Mouse (Mus musculus): ENCODE measurements around the gene Gpr141. TPM values are rescaled to one million over a fixed set of nuclear protein-coding genes. Genes with fewer than 3 reads are reported as not detected.
A peak's percentile ranks its signal among the peaks of the same experiment; 100 is the strongest.

Gene Gpr141
- total RNA-seq, 2 experiments from 2014 or later: not detected

DNA sequence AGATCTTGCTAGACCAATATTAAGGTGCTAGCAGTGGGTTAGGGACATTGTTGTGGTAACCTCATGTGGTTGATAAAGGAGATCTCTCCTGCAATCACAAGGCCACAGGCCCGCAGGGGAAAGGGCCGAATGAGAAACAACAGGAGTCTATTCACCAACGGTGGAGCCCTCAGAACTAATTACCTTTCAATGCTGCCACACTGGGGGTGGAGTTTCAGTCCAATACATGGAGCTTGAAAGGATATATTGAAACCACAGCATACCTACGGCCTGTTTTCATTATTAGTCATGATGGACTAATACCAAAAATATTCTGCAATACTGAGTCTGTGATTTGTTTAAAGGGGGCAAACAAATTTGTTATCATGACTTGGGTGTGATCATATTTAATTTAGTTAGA lies 120.3 kb downstream of the Gpr141 start:
- H3K4me3 ChIP-seq: no peak overlapping the region
- H3K27ac ChIP-seq: no peak overlapping the region
- intact Hi-C loops (cut with DNase I): no loop called here
- no peak for DNase-seq (ENCODE audit: extremely low spot score in 1 of 2, low spot score in 2 of 2)
- no peak for TF ChIP-seq CTCF (IDR thresholded peaks at IDR 0.05)

GRCm38 (mm10) chr13:19701443-19702078 lies 122.5 kb downstream of the Gpr141 start:
- no peak overlapping the region for H3K27ac ChIP-seq
- intact Hi-C loops (cut with DNase I): no loop called here
- H3K4me3 ChIP-seq: peak overlapping the region; percentile 13; the same call in 1 of the 2 replicates
- peak; percentile 52 to 59 for DNase-seq (ENCODE audit: extremely low spot score in 1 of 2, low spot score in 2 of 2)
- no peak for TF ChIP-seq CTCF (IDR thresholded peaks at IDR 0.05)

DNA sequence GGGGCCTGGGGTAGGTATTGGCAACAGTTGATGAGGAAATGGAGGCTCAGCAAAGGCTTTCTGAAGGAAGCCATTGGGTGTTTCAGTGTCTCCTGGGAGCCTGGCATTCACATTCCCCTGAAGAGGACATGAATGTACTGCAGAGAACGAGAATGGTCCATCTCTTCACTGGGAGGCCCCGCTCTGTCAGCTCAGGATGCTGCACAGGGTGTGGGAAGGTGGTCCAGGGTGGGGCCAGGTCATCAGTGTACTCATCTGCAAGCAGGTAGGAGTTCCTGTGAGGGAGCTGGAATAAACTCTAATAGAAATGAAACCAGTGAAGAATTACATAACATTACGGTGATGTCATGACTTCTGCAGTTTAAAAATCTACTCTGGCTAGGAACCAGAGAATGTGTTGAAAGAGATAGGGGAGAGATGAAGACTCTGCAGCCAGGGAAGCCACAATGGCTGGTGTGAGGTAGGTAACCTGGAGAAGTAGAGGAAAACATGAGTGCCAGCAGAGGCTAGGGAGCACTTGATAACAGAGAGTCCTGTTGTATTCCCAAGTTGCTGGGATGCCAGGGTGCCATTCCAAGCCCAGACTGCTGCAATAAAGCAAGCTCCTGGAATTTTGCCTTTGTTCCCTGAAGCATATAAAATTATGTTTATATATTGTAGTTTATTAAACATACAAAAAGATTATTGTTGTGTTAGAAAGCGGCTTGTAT lies 123.2 kb downstream of the Gpr141 start:
- Histone ChIP-seq H3K4me3 (peak overlapping the region; percentile 13; the same call in 1 of the 2 replicates), H3K27ac (no peak overlapping the region)
- DNase-seq (ENCODE audit: extremely low spot score in 1 of 2, low spot score in 2 of 2): no peak
- no peak for TF ChIP-seq CTCF (IDR thresholded peaks at IDR 0.05)
- intact Hi-C loops (cut with DNase I): no loop called here

Other genes with a start within 250 kb of the Gpr141 start
- 10 to 100 TPM; 98.4 to 98.5 TPM for gene Epdr1, start 204.3 kb downstream of the Gpr141 start, total RNA-seq (2021)
- gene Sfrp4, start 201.2 kb downstream of the Gpr141 start, total RNA-seq (2021): 1 to 10 TPM; 2.4 to 2.7 TPM
- gene Nme8, start 126.5 kb downstream of the Gpr141 start, total RNA-seq (2021): not detected